Mouse (Mus musculus): ENCODE results near the gene Slc35f5. TPM values are rescaled to one million over a fixed set of nuclear protein-coding genes. Genes with fewer than 3 reads are reported as not detected.

The Slc35f5 gene
- total RNA-seq (2014; fragmentation: Nextera tagmentation) (24.6 and 26.9 TPM in 2 replicates), total RNA-seq (2017) (11.2 and 15.1 TPM in 2 replicates), polyA plus RNA-seq (2012) (1.6 and 1.7 TPM in 2 replicates)

- Histone ChIP-seq H3K4me1 (ENCODE audit: insufficient read depth, low read depth, low read length) (peaks cover 32% of the 10 kb centered on the region), H3K27me3 (ENCODE audit: insufficient read depth, low read length) (no peaks in the 10 kb centered on the region), H3K4me3 (ENCODE audit: low read depth, low read length) (peak within 1 kb of the TSS; percentile 81), H3K9me3 (replicated peaks) (no peaks in the 10 kb centered on the region), H3K36me3 (replicated peaks) (peaks cover 8% of the 10 kb centered on the region)
- TF ChIP-seq GATA1 (IDR thresholded peaks at IDR 0.05; ENCODE audit: borderline replicate concordance, low read length) (no peak), CTCF (IDR thresholded peaks at IDR 0.05; ENCODE audit: low read depth, low read length) (no peak)
- ATAC-seq (ENCODE audit: extremely low read depth, insufficient number of reproducible peaks, low FRiP score, poor library complexity, severe bottlenecking): peak; percentile 82
- peak; percentile 88 for DNase-seq (ENCODE audit: low spot score)
Measured at GRCm38 (mm10) chr1:125560259-125561192, at the start of gene Slc35f5. Slc35f5 (plus strand) TSS chr1:125560595.

- DNase-seq (ENCODE audit: low spot score): no peak
- Histone ChIP-seq H3K27me3 (ENCODE audit: insufficient read depth, low read length) (no peaks in the 10 kb centered on the region; the same call in 1 of the 2 replicates), H3K36me3 (replicated peaks) (no peaks in the 10 kb centered on the region), H3K4me3 (ENCODE audit: low read depth, low read length) (no peak overlapping the region), H3K4me1 (ENCODE audit: insufficient read depth, low read depth, low read length) (peaks cover 16% of the 10 kb centered on the region), H3K9me3 (replicated peaks) (no peaks in the 10 kb centered on the region)
- TF ChIP-seq GATA1 (IDR thresholded peaks at IDR 0.05; ENCODE audit: borderline replicate concordance, low read length) (no peak), POLR2AphosphoS5 (IDR thresholded peaks at IDR 0.05; ENCODE audit: insufficient replicate concordance, low read depth, low read length) (no peak), GATA2 (IDR thresholded peaks at IDR 0.05; ENCODE audit: borderline replicate concordance, low read depth, low read length) (no peak), TAL1 (conservative IDR thresholded peaks at IDR 0.05; ENCODE audit: low read depth, low read length) (no peak), CTCF (IDR thresholded peaks at IDR 0.05; ENCODE audit: low read depth, low read length) (no peak)
- no peak for ATAC-seq (ENCODE audit: extremely low read depth, insufficient number of reproducible peaks, low FRiP score, poor library complexity, severe bottlenecking)
Measured at GRCm38 (mm10) chr1:125514706-125515105, 45.7 kb upstream of the Slc35f5 start.

- Histone ChIP-seq H3K4me3 (ENCODE audit: low read depth, low read length) (no peak overlapping the region), H3K9me3 (replicated peaks) (no peaks in the 10 kb centered on the region), H3K36me3 (replicated peaks) (no peaks in the 10 kb centered on the region), H3K27me3 (ENCODE audit: insufficient read depth, low read length) (peaks cover 13% of the 10 kb centered on the region; the same call in 1 of the 2 replicates), H3K4me1 (ENCODE audit: insufficient read depth, low read depth, low read length) (peaks cover 16% of the 10 kb centered on the region)
- no peak for ATAC-seq (ENCODE audit: extremely low read depth, insufficient number of reproducible peaks, low FRiP score, poor library complexity, severe bottlenecking)
- no peak for DNase-seq (ENCODE audit: low spot score)
- TF ChIP-seq CTCF (IDR thresholded peaks at IDR 0.05; ENCODE audit: low read depth, low read length): no peak
- TF ChIP-seq GATA1 (IDR thresholded peaks at IDR 0.05; ENCODE audit: borderline replicate concordance, low read length): no peak
- no peak for TF ChIP-seq POLR2AphosphoS5 (IDR thresholded peaks at IDR 0.05; ENCODE audit: insufficient replicate concordance, low read depth, low read length)
- TF ChIP-seq TAL1 (conservative IDR thresholded peaks at IDR 0.05; ENCODE audit: low read depth, low read length): no peak
- no peak for TF ChIP-seq GATA2 (IDR thresholded peaks at IDR 0.05; ENCODE audit: borderline replicate concordance, low read depth, low read length)
Measured at GRCm38 (mm10) chr1:125516910-125517659, 43.3 kb upstream of the Slc35f5 start.

GRCm38 (mm10) chr1:125519107-125519611 lies 41.2 kb upstream of the Slc35f5 start:
- no peak overlapping the region for H3K4me3 ChIP-seq (ENCODE audit: low read depth, low read length)
- no peaks in the 10 kb centered on the region for H3K9me3 ChIP-seq (replicated peaks)
- TF ChIP-seq CTCF (IDR thresholded peaks at IDR 0.05; ENCODE audit: low read depth, low read length): peak; percentile 57
- no peak for TF ChIP-seq GATA2 (IDR thresholded peaks at IDR 0.05; ENCODE audit: borderline replicate concordance, low read depth, low read length)
- TF ChIP-seq POLR2AphosphoS5 (IDR thresholded peaks at IDR 0.05; ENCODE audit: insufficient replicate concordance, low read depth, low read length): no peak
- no peak for DNase-seq (ENCODE audit: low spot score)
- no peaks in the 10 kb centered on the region for H3K36me3 ChIP-seq (replicated peaks)
- ATAC-seq (ENCODE audit: extremely low read depth, insufficient number of reproducible peaks, low FRiP score, poor library complexity, severe bottlenecking): peak; percentile 66; the same call in 1 of the 2 replicates
- peaks cover 13% of the 10 kb centered on the region for H3K4me1 ChIP-seq (ENCODE audit: insufficient read depth, low read depth, low read length)
- peaks cover 13% of the 10 kb centered on the region; the same call in 1 of the 2 replicates for H3K27me3 ChIP-seq (ENCODE audit: insufficient read depth, low read length)

- no peak overlapping the region for H3K4me3 ChIP-seq (ENCODE audit: low read depth, low read length)
- no peak for TF ChIP-seq TAL1 (conservative IDR thresholded peaks at IDR 0.05; ENCODE audit: low read depth, low read length)
- no peak for TF ChIP-seq POLR2AphosphoS5 (IDR thresholded peaks at IDR 0.05; ENCODE audit: insufficient replicate concordance, low read depth, low read length)
- no peaks in the 10 kb centered on the region for H3K36me3 ChIP-seq (replicated peaks)
- H3K4me1 ChIP-seq (ENCODE audit: insufficient read depth, low read depth, low read length): peaks cover 3% of the 10 kb centered on the region; the same call in 1 of the 2 replicates
- no peak for DNase-seq (ENCODE audit: low spot score)
- ATAC-seq (ENCODE audit: extremely low read depth, insufficient number of reproducible peaks, low FRiP score, poor library complexity, severe bottlenecking): no peak; the same call in 1 of the 2 replicates
- H3K27me3 ChIP-seq (ENCODE audit: insufficient read depth, low read length): peaks cover 9% of the 10 kb centered on the region; the same call in 1 of the 2 replicates
- no peaks in the 10 kb centered on the region for H3K9me3 ChIP-seq (replicated peaks)
Measured at GRCm38 (mm10) chr1:125525965-125526665, 34.3 kb upstream of the Slc35f5 start.
